Mouse (Mus musculus): Measurements from ENCODE around the gene Clcn3. TPM values are rescaled to one million over a fixed set of nuclear protein-coding genes. Genes with fewer than 3 reads are reported as not detected.

Gene Clcn3
- polyA plus RNA-seq, 1 experiment from 2014 or later: 37.5 TPM

GRCm38 (mm10) chr8:60952803-60953202 is 30.3 kb downstream of the Clcn3 start:
- Histone ChIP-seq H3K4me1 (replicated peaks) (peaks cover 59% of the 10 kb centered on the region), H3K9ac (peak overlapping the region; percentile 54), H3K36me3 (replicated peaks) (no peaks in the 10 kb centered on the region), H3K9me3 (replicated peaks) (no peaks in the 10 kb centered on the region), H3K4me3 (replicated peaks) (peak overlapping the region; percentile 51), H3K27me3 (no peaks in the 10 kb centered on the region), H3K4me2 (peak overlapping the region; percentile 58), H3K27ac (replicated peaks) (peak overlapping the region; percentile 83)
- WGBS (ENCODE audit: insufficient replicate concordance): 26% methylated on average over 5 of the region's 5 CpGs
- no peak for ATAC-seq (ENCODE audit: insufficient read depth)

GRCm38 (mm10) chr8:60951757-60952156 is 31.3 kb downstream of the Clcn3 start:
- WGBS (ENCODE audit: insufficient replicate concordance): 95% methylated on average over 1 of the region's 1 CpGs
- H3K27me3 ChIP-seq: no peaks in the 10 kb centered on the region
- no peak for ATAC-seq (ENCODE audit: insufficient read depth)
- peaks cover 55% of the 10 kb centered on the region for H3K4me1 ChIP-seq (replicated peaks)
- H3K4me2 ChIP-seq: peak overlapping the region; percentile 58
- no peaks in the 10 kb centered on the region for H3K36me3 ChIP-seq (replicated peaks)
- H3K9me3 ChIP-seq (replicated peaks): no peaks in the 10 kb centered on the region
- H3K27ac ChIP-seq (replicated peaks): peak overlapping the region; percentile 83
- no peak overlapping the region for H3K9ac ChIP-seq
- peak overlapping the region; percentile 51; the same call in 1 of the 2 replicates for H3K4me3 ChIP-seq (replicated peaks)

- WGBS (ENCODE audit: insufficient replicate concordance): 83% methylated on average over 4 of the region's 4 CpGs
- no peaks in the 10 kb centered on the region for H3K27me3 ChIP-seq
- no peaks in the 10 kb centered on the region for H3K36me3 ChIP-seq (replicated peaks)
- peaks cover 50% of the 10 kb centered on the region for H3K4me1 ChIP-seq (replicated peaks)
- H3K9ac ChIP-seq: no peak overlapping the region
- no peaks in the 10 kb centered on the region for H3K9me3 ChIP-seq (replicated peaks)
- no peak overlapping the region; the same call in 1 of the 2 replicates for H3K4me3 ChIP-seq (replicated peaks)
- peak overlapping the region; percentile 47 for H3K4me2 ChIP-seq
- H3K27ac ChIP-seq (replicated peaks): peak overlapping the region; percentile 54; the same call in 1 of the 2 replicates
- no peak for ATAC-seq (ENCODE audit: insufficient read depth)
Measured at GRCm38 (mm10) chr8:60951271-60951670, 31.8 kb downstream of the Clcn3 start.

- no peak for ATAC-seq (ENCODE audit: insufficient read depth)
- Histone ChIP-seq H3K9me3 (replicated peaks) (no peaks in the 10 kb centered on the region), H3K27me3 (no peaks in the 10 kb centered on the region), H3K4me1 (replicated peaks) (peaks cover 45% of the 10 kb centered on the region), H3K27ac (replicated peaks) (peak overlapping the region; percentile 14), H3K4me2 (peak overlapping the region; percentile 21), H3K4me3 (replicated peaks) (no peak overlapping the region), H3K9ac (no peak overlapping the region), H3K36me3 (replicated peaks) (no peaks in the 10 kb centered on the region)
- 20% methylated on average over 4 of the region's 4 CpGs for WGBS (ENCODE audit: insufficient replicate concordance)
Measured at GRCm38 (mm10) chr8:60949859-60950258, 33.2 kb downstream of the Clcn3 start.

- H3K27me3 ChIP-seq: no peaks in the 10 kb centered on the region
- H3K4me1 ChIP-seq (replicated peaks): peaks cover 39% of the 10 kb centered on the region
- no peaks in the 10 kb centered on the region for H3K9me3 ChIP-seq (replicated peaks)
- no peak overlapping the region for H3K4me2 ChIP-seq
- H3K9ac ChIP-seq: no peak overlapping the region
- no peak overlapping the region for H3K4me3 ChIP-seq (replicated peaks)
- no peak overlapping the region for H3K27ac ChIP-seq (replicated peaks)
- H3K36me3 ChIP-seq (replicated peaks): no peaks in the 10 kb centered on the region
- ATAC-seq (ENCODE audit: insufficient read depth): no peak
Measured at GRCm38 (mm10) chr8:60947503-60947902, 35.6 kb downstream of the Clcn3 start.

GRCm38 (mm10) chr8:60942867-60943266 is 40.2 kb downstream of the Clcn3 start:
- Histone ChIP-seq H3K9ac (no peak overlapping the region), H3K36me3 (replicated peaks) (peaks cover 14% of the 10 kb centered on the region), H3K27me3 (no peaks in the 10 kb centered on the region), H3K4me2 (no peak overlapping the region), H3K27ac (replicated peaks) (no peak overlapping the region), H3K9me3 (replicated peaks) (no peaks in the 10 kb centered on the region), H3K4me1 (replicated peaks) (peaks cover 32% of the 10 kb centered on the region), H3K4me3 (replicated peaks) (no peak overlapping the region)
- WGBS (ENCODE audit: insufficient replicate concordance): 97% methylated on average over 2 of the region's 2 CpGs
- ATAC-seq (ENCODE audit: insufficient read depth): no peak

GRCm38 (mm10) chr8:60938717-60939424 is 44.2 kb downstream of the Clcn3 start:
- peak; percentile 79 for ATAC-seq (ENCODE audit: insufficient read depth)
- Histone ChIP-seq H3K9ac (no peak overlapping the region), H3K27me3 (no peaks in the 10 kb centered on the region), H3K9me3 (replicated peaks) (no peaks in the 10 kb centered on the region), H3K27ac (replicated peaks) (peak overlapping the region; percentile 77), H3K36me3 (replicated peaks) (peaks cover 46% of the 10 kb centered on the region), H3K4me3 (replicated peaks) (no peak overlapping the region), H3K4me2 (peak overlapping the region; percentile 47), H3K4me1 (replicated peaks) (peaks cover 30% of the 10 kb centered on the region)
- WGBS (ENCODE audit: insufficient replicate concordance): 11% methylated on average over 3 of the region's 3 CpGs

- Histone ChIP-seq H3K4me1 (replicated peaks) (peaks cover 14% of the 10 kb centered on the region), H3K27me3 (no peaks in the 10 kb centered on the region), H3K36me3 (replicated peaks) (peaks cover 74% of the 10 kb centered on the region), H3K9ac (no peak overlapping the region), H3K4me2 (no peak overlapping the region), H3K9me3 (replicated peaks) (no peaks in the 10 kb centered on the region), H3K4me3 (replicated peaks) (no peak overlapping the region), H3K27ac (replicated peaks) (no peak overlapping the region)
- ATAC-seq (ENCODE audit: insufficient read depth): no peak
Measured at GRCm38 (mm10) chr8:60933617-60934016, 49.5 kb downstream of the Clcn3 start.

- H3K4me1 ChIP-seq (replicated peaks): no peaks in the 10 kb centered on the region
- WGBS (ENCODE audit: insufficient replicate concordance): 73% methylated on average over 4 of the region's 4 CpGs
- H3K4me2 ChIP-seq: no peak overlapping the region
- no peak overlapping the region for H3K27ac ChIP-seq (replicated peaks)
- H3K9me3 ChIP-seq (replicated peaks): no peaks in the 10 kb centered on the region
- no peak overlapping the region for H3K9ac ChIP-seq
- H3K4me3 ChIP-seq (replicated peaks): no peak overlapping the region
- no peak for ATAC-seq (ENCODE audit: insufficient read depth)
- H3K27me3 ChIP-seq: no peaks in the 10 kb centered on the region
- peaks cover 79% of the 10 kb centered on the region for H3K36me3 ChIP-seq (replicated peaks)
Measured at GRCm38 (mm10) chr8:60920176-60920575, 62.9 kb downstream of the Clcn3 start.

- peaks cover 79% of the 10 kb centered on the region for H3K36me3 ChIP-seq (replicated peaks)
- WGBS (ENCODE audit: insufficient replicate concordance): 77% methylated on average over 3 of the region's 3 CpGs
Measured at GRCm38 (mm10) chr8:60919069-60919468, 64.0 kb downstream of the Clcn3 start.

GRCm38 (mm10) chr8:60912554-60912953 is 70.5 kb downstream of the Clcn3 start:
- H3K9me3 ChIP-seq (replicated peaks): no peaks in the 10 kb centered on the region
- H3K27me3 ChIP-seq: no peaks in the 10 kb centered on the region
- no peak overlapping the region for H3K27ac ChIP-seq (replicated peaks)
- no peak for ATAC-seq (ENCODE audit: insufficient read depth)
- H3K4me2 ChIP-seq: no peak overlapping the region
- peaks cover 89% of the 10 kb centered on the region for H3K36me3 ChIP-seq (replicated peaks)
- H3K4me1 ChIP-seq (replicated peaks): no peaks in the 10 kb centered on the region
- 86% methylated on average over 10 of the region's 10 CpGs for WGBS (ENCODE audit: insufficient replicate concordance)
- H3K9ac ChIP-seq: no peak overlapping the region
- no peak overlapping the region for H3K4me3 ChIP-seq (replicated peaks)

More at GRCm38 (mm10) chr8:60919069-60919468, 64.0 kb downstream of the Clcn3 start:
- ATAC-seq (ENCODE audit: insufficient read depth): no peak
- Histone ChIP-seq H3K27me3 (no peaks in the 10 kb centered on the region), H3K9me3 (replicated peaks) (no peaks in the 10 kb centered on the region), H3K4me2 (no peak overlapping the region), H3K4me3 (replicated peaks) (no peak overlapping the region), H3K27ac (replicated peaks) (no peak overlapping the region), H3K4me1 (replicated peaks) (no peaks in the 10 kb centered on the region), H3K9ac (no peak overlapping the region)

- Histone ChIP-seq H3K27me3 (no peaks in the 10 kb centered on the region), H3K9me3 (replicated peaks) (no peaks in the 10 kb centered on the region), H3K4me1 (replicated peaks) (no peaks in the 10 kb centered on the region), H3K27ac (replicated peaks) (no peak overlapping the region), H3K4me2 (no peak overlapping the region), H3K9ac (no peak overlapping the region), H3K4me3 (replicated peaks) (no peak overlapping the region), H3K36me3 (replicated peaks) (peaks cover 88% of the 10 kb centered on the region)
- ATAC-seq (ENCODE audit: insufficient read depth): no peak
- 82% methylated on average over 4 of the region's 4 CpGs for WGBS (ENCODE audit: insufficient replicate concordance)
Measured at GRCm38 (mm10) chr8:60912081-60912480, 71.0 kb downstream of the Clcn3 start.

All from liver, embryonic 15.5 days (tissue).